Mouse (Mus musculus) ES-E14 (cell line): ENCODE results near the gene 1110051M20Rik. TPM values are rescaled to one million over a fixed set of nuclear protein-coding genes. Genes with fewer than 3 reads are reported as not detected.
A peak's percentile ranks its signal among the peaks of the same experiment; 100 is the strongest.

Experiments used
- DNase-seq: peaks from one replicate; pipeline ENCODE4 v3.0.0-alpha.2; 2013; ENCODE audit warnings: low read depth, low spot score
- H3K27ac ChIP-seq: 2 replicates; pipeline ENCODE4 v1.5.1; 2012; ENCODE audit warnings: low read depth, mild to moderate bottlenecking, low read length, moderate library complexity, mixed read lengths; ENCODE audit not compliant: poor library complexity, insufficient read depth, severe bottlenecking
- H3K36me3 ChIP-seq: 2 replicates; pipeline ENCODE4 v1.6.1; 2012; ENCODE audit warnings: mild to moderate bottlenecking, low read length, moderate library complexity, mixed read lengths; ENCODE audit not compliant: control insufficient read depth, poor library complexity, insufficient read depth, severe bottlenecking
- H3K4me1 ChIP-seq, 2 experiments: fragments of 150-350 bp in 1 of 2; sonication (generic) in 1 of 2; 2 replicates each; pipeline ENCODE4 v1.6.1; 2012; ENCODE audit warnings: low read length in 2 of 2, mild to moderate bottlenecking in 1 of 2, mixed read lengths in 1 of 2; ENCODE audit not compliant: control insufficient read depth in 2 of 2, insufficient read depth in 2 of 2, poor library complexity in 1 of 2
- H3K4me3 ChIP-seq, 2 experiments: fragments of 150-350 bp in 1 of 2; sonication (generic) in 1 of 2; 2 replicates each; pipeline ENCODE4 v1.5.1; 2012; ENCODE audit warnings: low read length in 2 of 2, low read depth in 1 of 2, mild to moderate bottlenecking in 1 of 2, mixed read lengths in 1 of 2; ENCODE audit not compliant: insufficient read depth in 1 of 2, poor library complexity in 1 of 2, severe bottlenecking in 1 of 2
- H3K9ac ChIP-seq: 2 replicates; pipeline ENCODE4 v1.6.1; 2012; ENCODE audit warnings: low read depth, mild to moderate bottlenecking, low read length, mixed read lengths; ENCODE audit not compliant: poor library complexity, insufficient read depth, severe bottlenecking
- H3K9me3 ChIP-seq: fragments of 150-350 bp; sonication (generic); 2 replicates; pipeline ENCODE4 v1.6.1; 2012; ENCODE audit warnings: low read depth, mild to moderate bottlenecking, low read length; ENCODE audit not compliant: control insufficient read depth, insufficient read depth
- CHD2 ChIP-seq: IDR thresholded peaks from 2 replicates; pipeline ENCODE4 v1.6.1; 2014; ENCODE audit warnings: mild to moderate bottlenecking, low read depth, low read length, inconsistent platforms
- HCFC1 ChIP-seq: IDR thresholded peaks from 2 replicates; pipeline ENCODE4 v1.6.1; 2012; ENCODE audit warnings: low read length, inconsistent platforms, borderline replicate concordance; ENCODE audit not compliant: insufficient read depth
- MAFK ChIP-seq: IDR thresholded peaks from 2 replicates; pipeline ENCODE4 v1.6.1; 2014; ENCODE audit warnings: mild to moderate bottlenecking, low read depth, low read length, inconsistent platforms; ENCODE audit not compliant: insufficient read depth
- ZC3H11A ChIP-seq: IDR thresholded peaks from 2 replicates; pipeline ENCODE4 v1.6.1; 2012; ENCODE audit warnings: low read depth, mild to moderate bottlenecking, inconsistent platforms, low read length, borderline replicate concordance
- ZNF384 ChIP-seq: IDR thresholded peaks from 2 replicates; pipeline ENCODE4 v1.6.1; 2012; ENCODE audit warnings: low read depth, low read length, inconsistent platforms
- in situ Hi-C, 2 experiments: fragments of 600-800 bp; cut with MboI; formaldehyde crosslinking; loops; one replicate each; pipeline ENCODE4 v1.15.1; 2025; ENCODE audit warnings: low sequenced_read_pairs in 2 of 2, inconsistent platforms in 1 of 2; ENCODE audit not compliant: unreplicated experiment in 2 of 2
- total RNA-seq: library from RNA; depleted of rRNA; stranded (reverse); fragments of 300-350 nt; gene quantifications from 2 replicates; pipeline ENCODE4 v1.2.3, GENCODE M21; 2012

The 1110051M20Rik gene
- total RNA-seq, 1 experiment = 12.4 TPM

DNA sequence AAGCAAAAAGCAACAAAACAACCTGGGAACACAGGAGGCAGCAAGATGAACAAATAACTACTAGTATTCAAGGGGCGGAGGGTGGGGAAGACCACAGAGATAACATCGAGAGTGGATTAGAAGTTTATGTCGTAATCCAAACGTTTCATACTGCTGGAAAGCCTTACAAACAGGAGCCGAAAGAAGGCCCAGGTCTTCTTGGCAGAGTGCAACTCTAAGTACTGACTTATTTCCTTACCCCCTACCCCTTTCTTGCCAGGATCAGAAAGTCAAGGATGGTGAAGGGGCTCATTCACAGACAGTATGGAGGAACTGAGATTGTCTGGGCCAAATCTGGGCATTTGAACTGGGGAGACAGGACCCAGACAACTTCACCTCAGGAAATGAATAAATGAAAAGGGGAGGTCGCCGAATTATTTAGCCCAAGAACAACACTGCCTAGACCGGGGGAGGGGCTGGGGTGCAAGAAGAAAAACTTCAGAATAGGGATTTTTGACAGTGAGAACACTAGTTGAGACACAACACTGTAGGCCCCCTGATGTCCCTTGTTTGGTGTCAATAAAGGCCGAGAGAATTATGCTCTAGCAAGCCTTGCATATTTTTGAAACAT lies 12.1 kb upstream of the 1110051M20Rik start:
- Histone ChIP-seq H3K4me3 (peak overlapping the region; percentile 84 to 91; a peak in 3 of 4 replicates), H3K9me3 (no peaks in the 10 kb centered on the region), H3K27ac (no peak overlapping the region), H3K4me1 (peaks cover 2 to 6% of the 10 kb centered on the region in 2 experiments; a peak in 2 of 4 replicates), H3K9ac (no peak overlapping the region), H3K36me3 (no peaks in the 10 kb centered on the region)
- in situ Hi-C loops = no loop called here
- TF ChIP-seq ZC3H11A = no peak
- TF ChIP-seq HCFC1 = no peak
- TF ChIP-seq ZNF384 = no peak
- TF ChIP-seq CHD2 = no peak
- TF ChIP-seq MAFK = no peak
- DNase-seq = no peak

DNA sequence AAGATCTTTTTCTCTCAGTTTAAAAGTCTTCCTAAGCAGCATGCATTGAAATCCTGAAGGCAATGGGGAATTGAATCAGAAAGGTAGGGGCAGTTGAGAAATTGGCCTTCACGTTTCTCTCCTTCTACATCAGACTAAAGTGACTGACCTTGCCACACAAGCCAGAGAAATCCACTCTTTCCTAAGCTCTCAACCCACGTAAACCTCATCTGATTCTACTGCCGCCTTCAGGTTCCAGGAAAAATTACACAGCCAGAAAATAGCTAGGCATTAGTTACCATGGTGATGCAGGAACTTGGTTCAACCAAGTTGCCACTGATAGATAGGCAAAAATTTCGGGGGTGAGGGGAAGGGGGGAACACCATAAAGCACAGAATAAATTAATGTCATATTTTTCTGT lies 11.3 kb upstream of the 1110051M20Rik start:
- Histone ChIP-seq H3K4me3 (no peak overlapping the region), H3K4me1 (peaks cover 2 to 6% of the 10 kb centered on the region in 2 experiments; a peak in 2 of 4 replicates), H3K9me3 (no peaks in the 10 kb centered on the region), H3K36me3 (no peaks in the 10 kb centered on the region), H3K9ac (no peak overlapping the region), H3K27ac (no peak overlapping the region)
- no peak for DNase-seq
- no peak for TF ChIP-seq CHD2
- no peak for TF ChIP-seq ZNF384
- no peak for TF ChIP-seq HCFC1
- no peak for TF ChIP-seq ZC3H11A
- no peak for TF ChIP-seq MAFK
- in situ Hi-C loops = no loop called here

DNA sequence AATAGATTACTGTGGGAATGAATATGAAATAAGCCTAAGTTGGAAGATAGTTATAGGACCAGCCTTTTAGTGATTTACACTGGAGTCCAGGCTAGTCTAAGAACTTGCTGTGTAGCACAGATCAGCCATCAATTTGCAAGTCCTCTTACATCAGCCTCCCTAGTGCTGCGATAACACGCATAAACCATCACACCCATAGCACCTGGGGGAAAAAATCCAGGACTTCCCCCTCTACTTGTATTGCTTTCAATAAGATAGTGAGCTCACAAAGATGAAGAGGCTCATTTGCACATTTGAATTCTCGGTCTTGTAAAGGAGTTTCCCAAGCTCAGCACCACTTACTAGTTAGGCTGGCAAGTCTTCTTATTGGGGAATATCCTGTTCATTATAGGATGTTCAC lies 9.9 kb upstream of the 1110051M20Rik start:
- Histone ChIP-seq H3K27ac (no peak overlapping the region), H3K4me1 (peaks cover 2 to 6% of the 10 kb centered on the region in 2 experiments; a peak in 2 of 4 replicates), H3K4me3 (no peak overlapping the region), H3K9me3 (no peaks in the 10 kb centered on the region), H3K36me3 (no peaks in the 10 kb centered on the region), H3K9ac (no peak overlapping the region)
- DNase-seq = no peak
- TF ChIP-seq MAFK (no peak), CHD2 (no peak), HCFC1 (no peak), ZC3H11A (no peak), ZNF384 (no peak)
- in situ Hi-C loops = no loop called here

DNA sequence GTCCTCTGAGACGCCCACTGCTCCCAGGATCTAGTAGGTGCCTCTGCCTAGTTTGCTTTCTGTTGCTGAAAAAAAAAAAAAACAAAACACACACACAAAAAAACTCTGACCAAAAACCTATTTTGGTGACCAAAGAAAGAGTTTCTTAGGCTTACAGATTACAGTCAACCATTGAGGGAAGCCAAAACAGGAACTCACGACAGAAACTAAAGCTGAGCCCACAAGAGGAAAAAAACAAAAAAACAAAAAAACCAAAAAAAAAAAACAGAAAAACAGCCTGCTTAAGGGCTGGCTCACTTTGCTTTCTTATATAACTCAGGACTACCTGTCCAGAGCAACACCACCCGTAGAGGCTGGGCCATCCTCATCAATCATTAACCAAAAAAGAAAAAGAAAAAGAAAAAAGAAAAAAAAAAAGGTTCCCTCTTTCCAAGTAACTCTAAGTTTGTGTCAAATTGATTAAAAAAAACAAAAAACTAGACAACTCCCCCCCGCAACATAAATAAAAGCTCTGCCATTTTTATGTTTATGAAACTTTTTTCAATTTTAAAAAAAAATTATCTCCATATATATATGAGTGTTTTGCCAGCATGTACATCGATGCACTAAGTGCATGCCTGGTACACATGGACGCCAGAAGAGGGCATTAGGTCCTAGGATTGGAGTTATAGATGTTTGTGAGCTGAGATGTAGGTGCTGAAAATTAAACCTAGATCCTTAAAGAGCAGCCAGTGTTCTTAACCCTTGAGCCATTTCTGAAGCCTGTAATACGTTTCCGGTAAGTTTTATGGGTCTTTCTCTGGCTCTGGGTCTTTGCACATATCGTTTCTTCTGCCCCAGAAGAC lies 8.9 kb upstream of the 1110051M20Rik start:
- DNase-seq = no peak
- Histone ChIP-seq H3K9ac (no peak overlapping the region), H3K4me3 (no peak overlapping the region), H3K4me1 (peaks cover 2 to 4% of the 10 kb centered on the region in 2 experiments; a peak in 2 of 4 replicates), H3K27ac (no peak overlapping the region), H3K9me3 (no peaks in the 10 kb centered on the region), H3K36me3 (no peaks in the 10 kb centered on the region)
- TF ChIP-seq ZNF384 = no peak
- no peak for TF ChIP-seq ZC3H11A
- TF ChIP-seq HCFC1 = no peak
- no peak for TF ChIP-seq MAFK
- TF ChIP-seq CHD2 = no peak
- in situ Hi-C loops = no loop called here
